Mouse (Mus musculus): ENCODE measurements at regions not wholly inside any gene's neighbourhood (a gene's known extent, or its start where the extent isn't known, plus 50 kb on each side); places are given as distances from the start of the nearest gene placed in this dataset.

GRCm38 (mm10) chr7:88945338-88945737 lies 458.7 kb downstream of the Tmem135 start:
- no peak for DNase-seq

- no peak for DNase-seq
Measured at GRCm38 (mm10) chr7:88944936-88945335, 459.1 kb downstream of the Tmem135 start.

GRCm38 (mm10) chr7:88941246-88941910 lies 462.6 kb downstream of the Tmem135 start:
- DNase-seq: no peak

GRCm38 (mm10) chr7:88940196-88940595 lies 463.8 kb downstream of the Tmem135 start:
- DNase-seq: no peak

- DNase-seq: no peak
Measured at GRCm38 (mm10) chr7:88928245-88928795, 475.7 kb downstream of the Tmem135 start.
